Mouse (Mus musculus) neural tube, embryonic 15.5 days (tissue): Measurements from ENCODE around the gene Prune1. TPM values are rescaled to one million over a fixed set of nuclear protein-coding genes. Genes with fewer than 3 reads are reported as not detected.
A peak's percentile ranks its signal among the peaks of the same experiment; 100 is the strongest.

ENCODE experiments used
- ATAC-seq: fragments of 200-750 bp; cut with Nextera tagmentation; 2 replicates; pipeline ENCODE4 v1.8.0; 2017; ENCODE audit warnings: mild to moderate bottlenecking, moderate TSS enrichment, moderate library complexity; ENCODE audit not compliant: low FRiP score
- H3K27ac ChIP-seq: fragments of 300-500 bp; sonication (generic); replicated peaks from 2 replicates; pipeline ENCODE4 v1.5.1; 2015; ENCODE audit warnings: mild to moderate bottlenecking, inconsistent platforms
- H3K27me3 ChIP-seq: fragments of 300-500 bp; sonication (generic); replicated peaks from 2 replicates; pipeline ENCODE4 v1.6.1; 2015; ENCODE audit warnings: inconsistent platforms
- H3K36me3 ChIP-seq: fragments of 300-500 bp; sonication (generic); 2 replicates; pipeline ENCODE4 v1.6.1; 2015; ENCODE audit warnings: inconsistent platforms
- H3K4me1 ChIP-seq: fragments of 300-500 bp; sonication (generic); 2 replicates; pipeline ENCODE4 v1.6.1; 2015; ENCODE audit warnings: inconsistent platforms
- H3K4me2 ChIP-seq: fragments of 300-500 bp; sonication (generic); 2 replicates; pipeline ENCODE4 v1.6.1; 2015; ENCODE audit warnings: inconsistent platforms, mild to moderate bottlenecking, moderate library complexity
- H3K4me3 ChIP-seq: fragments of 300-500 bp; sonication (generic); replicated peaks from 2 replicates; pipeline ENCODE4 v1.5.1; 2015; ENCODE audit warnings: mild to moderate bottlenecking, inconsistent platforms
- H3K9ac ChIP-seq: fragments of 300-500 bp; sonication (generic); replicated peaks from 2 replicates; pipeline ENCODE4 v1.6.1; 2015; ENCODE audit warnings: mild to moderate bottlenecking, inconsistent platforms
- H3K9me3 ChIP-seq: fragments of 300-500 bp; sonication (generic); replicated peaks from 2 replicates; pipeline ENCODE4 v1.6.1; 2016; ENCODE audit warnings: inconsistent platforms
- WGBS: fragments of 180-500 bp; shearing (Covaris S2); methylation state at CpG from one replicate; pipeline ENCODE4 v1.1.7; 2015; ENCODE audit warnings: mixed read lengths; 5-methylcytosine and 5-hydroxymethylcytosine counted together
- polyA plus RNA-seq: library from polyadenylated mRNA; unstranded; fragments of >200 nt; fragmentation: Nextera tagmentation; extraction: Ambion mirVana; gene quantifications from 2 replicates; pipeline ENCODE4 v1.2.1, GENCODE M21; 2015

Prune1 gene
- polyA plus RNA-seq, 1 experiment from 2014 or later, result 61.7 TPM

DNA sequence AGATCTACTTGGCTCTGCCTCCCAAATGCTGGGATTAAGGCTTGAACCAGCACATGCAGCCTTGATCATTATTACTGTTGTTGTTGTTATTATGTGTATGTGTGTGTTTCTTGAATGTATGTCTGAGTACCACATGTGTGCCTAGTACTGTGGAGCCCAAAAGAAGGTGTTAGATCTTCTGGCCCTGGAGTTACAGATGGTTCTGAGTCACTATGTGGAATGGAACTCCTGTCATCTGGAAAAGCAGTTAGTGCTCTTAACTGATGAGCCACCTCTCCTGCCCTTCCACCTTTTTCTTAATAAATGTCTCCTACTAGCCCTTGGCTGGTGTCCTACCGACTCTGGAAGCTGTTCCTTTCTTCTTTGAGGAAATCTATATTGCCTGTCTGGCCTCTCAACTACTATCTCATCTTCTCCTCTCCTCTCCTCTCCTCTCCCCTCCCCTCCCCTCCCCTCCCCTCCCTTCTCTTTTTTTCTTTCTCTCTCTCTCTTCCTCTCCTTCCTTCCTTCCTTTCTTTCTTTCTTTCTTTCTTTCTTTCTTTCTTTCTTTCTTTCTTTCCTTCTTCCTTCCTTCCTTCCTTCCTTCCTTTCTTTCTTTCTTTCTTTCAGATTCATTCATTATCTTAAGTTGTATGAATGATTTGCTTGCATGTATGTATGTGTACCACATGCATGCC, 34.1 kb downstream of the Prune1 start:
- H3K27me3 ChIP-seq, result no peaks in the 10 kb centered on the region
- no peak for ATAC-seq
- no peaks in the 10 kb centered on the region for H3K4me1 ChIP-seq
- H3K27ac ChIP-seq, result no peak overlapping the region
- H3K9ac ChIP-seq, result no peak overlapping the region
- WGBS, result 76% methylated on average over 1 of the region's 1 CpGs
- H3K4me2 ChIP-seq, result no peak overlapping the region
- no peaks in the 10 kb centered on the region for H3K9me3 ChIP-seq
- peaks cover 21% of the 10 kb centered on the region for H3K36me3 ChIP-seq
- no peak overlapping the region for H3K4me3 ChIP-seq

DNA sequence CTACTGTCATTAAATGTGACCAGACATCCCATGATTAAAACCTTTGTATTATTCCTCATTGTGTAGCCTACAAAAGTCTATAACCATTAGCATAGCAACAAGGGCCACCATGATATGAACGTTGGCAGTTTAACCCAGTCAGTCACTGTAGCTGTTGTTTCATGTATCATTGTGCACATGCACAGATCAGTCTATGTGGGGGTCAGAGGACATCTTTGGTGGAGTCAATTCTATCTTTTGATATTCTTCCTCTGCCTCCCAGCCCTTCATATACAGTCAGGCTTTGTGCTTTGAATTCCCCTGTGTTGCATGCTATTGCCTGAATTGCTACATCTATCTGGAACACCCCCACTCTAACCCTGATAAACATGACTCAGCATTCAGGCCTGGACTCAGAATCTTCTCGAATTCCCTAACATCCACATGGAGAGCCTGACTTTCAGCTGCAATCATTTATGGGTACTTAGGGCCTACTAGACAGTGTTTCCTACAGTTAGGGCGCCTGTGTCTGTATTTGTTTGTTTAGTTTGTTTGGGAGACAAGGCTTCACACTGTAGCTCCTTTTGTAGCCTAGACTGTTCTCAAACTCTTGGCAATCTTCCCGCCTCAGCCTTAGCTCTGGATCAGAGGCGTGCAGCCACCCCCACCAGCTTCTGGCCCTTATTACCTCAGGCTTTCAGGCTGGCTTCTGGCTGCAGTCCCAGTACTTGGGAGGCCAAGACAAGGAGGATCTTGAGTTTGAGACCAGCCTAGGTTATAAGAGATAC, 35.2 kb downstream of the Prune1 start:
- Histone ChIP-seq H3K4me3 (no peak overlapping the region), H3K27ac (no peak overlapping the region), H3K9ac (no peak overlapping the region), H3K9me3 (no peaks in the 10 kb centered on the region), H3K4me1 (no peaks in the 10 kb centered on the region), H3K36me3 (peaks cover 20% of the 10 kb centered on the region), H3K27me3 (no peaks in the 10 kb centered on the region), H3K4me2 (no peak overlapping the region)
- WGBS, result 80% methylated on average over 5 of the region's 5 CpGs
- ATAC-seq, result no peak; the same call in 1 of the 2 replicates

DNA sequence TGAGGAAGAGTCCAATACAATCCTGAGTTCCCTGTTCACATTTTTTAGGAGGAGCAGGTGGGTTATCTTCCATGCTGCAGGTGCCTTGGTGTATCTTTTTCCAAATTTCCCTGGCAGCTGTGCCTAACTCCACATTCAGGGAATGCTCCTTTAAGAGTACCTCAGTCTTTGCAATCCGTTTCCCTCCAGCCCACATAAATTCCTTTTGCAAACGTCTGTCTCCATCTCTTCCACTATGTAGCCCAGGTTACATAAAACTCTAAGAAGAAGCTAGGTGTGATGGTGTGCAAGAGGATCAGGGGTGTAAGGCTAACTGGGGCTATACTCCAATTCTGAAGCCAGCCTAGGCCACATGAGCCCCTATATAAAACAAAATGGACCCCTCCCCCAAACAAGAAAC, 38.8 kb downstream of the Prune1 start:
- WGBS, result 81% methylated on average over 2 of the region's 2 CpGs
- no peak for ATAC-seq
- H3K36me3 ChIP-seq, result peaks cover 27% of the 10 kb centered on the region

DNA sequence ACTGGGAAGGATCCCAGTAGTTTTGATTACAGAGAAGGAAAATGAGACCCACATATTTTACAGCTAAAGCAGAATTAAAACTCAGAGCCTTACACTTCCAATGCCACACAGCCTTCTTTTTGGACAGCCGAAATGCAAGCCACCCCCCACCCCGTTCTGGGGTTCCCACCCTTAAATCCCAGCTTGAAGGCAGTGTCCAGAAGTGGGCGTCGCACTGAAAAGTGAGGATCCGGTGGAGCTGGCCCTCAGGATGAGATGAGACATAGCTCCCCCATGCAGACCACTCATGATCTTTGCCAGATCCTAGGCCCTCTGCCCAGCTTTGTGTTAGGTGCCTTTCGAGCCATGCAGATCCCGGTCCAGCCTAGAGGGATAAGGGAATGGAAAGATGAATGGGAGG, 40.4 kb downstream of the Prune1 start, which contains the start of gene Gm128:
Gm128 (minus strand) TSS at position 101 of the 400 bp plus-strand sequence.
- no peak within 1 kb of the TSS for H3K4me3 ChIP-seq
- H3K9me3 ChIP-seq, result no peaks in the 10 kb centered on the region
- no peak within 1 kb of the TSS for H3K27ac ChIP-seq
- peak within 1 kb of the TSS; percentile 16 for H3K4me2 ChIP-seq
- no peak for ATAC-seq
- peaks cover 42% of the 10 kb centered on the region for H3K36me3 ChIP-seq
- H3K4me1 ChIP-seq, result no peaks in the 10 kb centered on the region
- no peaks in the 10 kb centered on the region for H3K27me3 ChIP-seq
- WGBS, result 83% methylated on average over 7 of the region's 7 CpGs
- no peak within 1 kb of the TSS for H3K9ac ChIP-seq

More for the DNA sequence above, 38.8 kb downstream of the Prune1 start:
- H3K9ac ChIP-seq, result no peak overlapping the region
- no peak overlapping the region for H3K27ac ChIP-seq
- no peaks in the 10 kb centered on the region for H3K27me3 ChIP-seq
- no peaks in the 10 kb centered on the region for H3K4me1 ChIP-seq
- H3K4me2 ChIP-seq, result no peak overlapping the region
- H3K9me3 ChIP-seq, result no peaks in the 10 kb centered on the region
- no peak overlapping the region for H3K4me3 ChIP-seq

DNA sequence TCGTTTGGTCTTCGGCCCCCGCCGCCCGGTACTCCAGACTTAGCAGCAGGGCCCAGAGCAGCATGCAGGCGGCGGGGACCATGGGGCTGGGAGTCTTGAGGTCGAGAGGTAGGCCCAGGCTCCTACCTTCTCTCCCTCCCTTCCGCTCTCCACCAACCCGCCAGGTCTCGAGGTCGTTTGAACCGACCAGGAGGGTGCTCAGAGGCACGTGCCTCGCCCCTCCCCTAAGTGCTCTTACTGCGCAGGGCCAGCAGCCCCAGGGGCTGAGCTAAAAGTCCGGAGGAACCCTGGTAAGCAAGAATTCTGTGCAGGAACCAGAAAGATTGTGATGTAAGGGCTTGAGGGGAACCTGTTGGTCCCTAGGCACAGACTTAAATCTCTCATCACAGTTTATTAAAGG, 41.0 kb downstream of the Prune1 start:
- peaks cover 47% of the 10 kb centered on the region for H3K36me3 ChIP-seq
- no peaks in the 10 kb centered on the region for H3K4me1 ChIP-seq
- H3K9ac ChIP-seq, result no peak overlapping the region
- no peaks in the 10 kb centered on the region for H3K9me3 ChIP-seq
- H3K27ac ChIP-seq, result no peak overlapping the region
- ATAC-seq, result no peak
- H3K27me3 ChIP-seq, result no peaks in the 10 kb centered on the region
- no peak overlapping the region for H3K4me3 ChIP-seq
- H3K4me2 ChIP-seq, result peak overlapping the region; percentile 16
- 34% methylated on average over 17 of the region's 17 CpGs for WGBS

DNA sequence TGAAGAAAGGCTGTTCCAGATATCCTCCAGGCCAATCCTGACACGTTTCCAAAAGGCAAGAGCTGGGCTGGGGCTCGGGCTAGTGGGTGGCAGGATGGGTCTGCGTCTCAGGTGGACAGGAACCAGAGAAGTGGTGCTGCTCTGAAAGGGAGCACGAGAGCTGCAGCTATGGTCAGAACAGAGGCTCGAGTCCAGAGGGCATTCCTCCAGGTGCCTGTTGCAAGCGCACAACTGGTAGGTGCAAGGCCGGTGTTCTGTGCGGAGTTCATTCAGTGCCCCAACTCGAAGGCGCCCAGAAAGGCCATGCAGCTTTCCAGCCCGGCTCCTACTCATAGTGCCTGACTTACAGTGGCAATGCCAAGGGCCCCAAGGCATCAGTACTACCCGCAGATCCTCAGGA, 41.9 kb downstream of the Prune1 start:
- Histone ChIP-seq H3K4me1 (no peaks in the 10 kb centered on the region), H3K27ac (no peak overlapping the region), H3K36me3 (peaks cover 47% of the 10 kb centered on the region), H3K27me3 (no peaks in the 10 kb centered on the region), H3K4me3 (no peak overlapping the region), H3K9ac (no peak overlapping the region), H3K4me2 (no peak overlapping the region), H3K9me3 (no peaks in the 10 kb centered on the region)
- no peak for ATAC-seq
- 90% methylated on average over 12 of the region's 12 CpGs for WGBS

DNA sequence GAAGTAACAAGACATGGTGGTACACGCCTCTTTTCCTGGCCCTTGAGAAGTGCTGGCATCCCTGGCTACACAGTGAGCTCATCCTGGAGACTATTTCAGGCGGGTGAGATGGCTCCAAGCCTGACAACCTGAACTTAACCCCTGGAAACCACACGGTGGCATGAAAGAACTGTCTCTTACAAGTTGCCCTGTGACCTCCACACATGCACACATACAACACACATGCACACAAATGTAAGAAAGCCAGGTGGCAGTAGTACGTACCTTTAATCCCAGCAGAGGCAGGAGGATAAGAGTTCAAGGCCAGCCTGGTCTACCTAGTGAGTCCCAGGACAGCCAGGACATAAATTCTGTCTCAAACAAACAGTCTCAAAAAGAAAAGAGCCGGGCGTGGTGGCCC, 42.9 kb downstream of the Prune1 start:
- H3K9ac ChIP-seq, result no peak overlapping the region
- no peak for ATAC-seq
- no peak overlapping the region for H3K4me3 ChIP-seq
- no peaks in the 10 kb centered on the region for H3K9me3 ChIP-seq
- H3K4me1 ChIP-seq, result no peaks in the 10 kb centered on the region
- no peak overlapping the region for H3K27ac ChIP-seq
- peaks cover 49% of the 10 kb centered on the region for H3K36me3 ChIP-seq
- no peaks in the 10 kb centered on the region for H3K27me3 ChIP-seq
- WGBS, result 92% methylated on average over 6 of the region's 6 CpGs
- no peak overlapping the region for H3K4me2 ChIP-seq

DNA sequence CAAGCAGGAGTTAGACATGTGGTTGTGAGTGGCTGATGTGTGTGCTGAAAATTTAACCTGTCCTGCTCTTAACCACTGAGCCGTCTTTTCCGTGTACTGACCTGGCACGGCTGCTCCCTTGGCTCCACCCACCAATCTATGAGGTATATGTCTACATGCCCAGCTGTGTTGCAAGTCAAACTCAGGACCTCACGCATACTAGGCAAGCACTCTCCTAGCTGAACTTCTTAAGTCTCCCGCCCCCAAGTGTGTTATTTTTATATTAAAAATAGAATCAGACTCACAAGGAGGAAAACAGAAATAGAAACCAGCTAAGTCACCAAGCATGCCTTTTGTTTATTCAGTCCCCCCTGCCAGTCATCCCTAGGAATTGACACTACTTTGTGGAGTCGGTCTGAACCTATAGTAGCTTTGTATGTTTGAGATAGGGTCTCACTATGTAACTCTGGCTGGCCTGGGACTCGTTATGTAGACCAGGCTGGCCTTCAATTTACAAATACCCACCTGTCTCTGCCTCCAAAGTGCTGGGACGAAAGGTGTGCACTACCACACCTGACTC, 44.3 kb downstream of the Prune1 start:
- Histone ChIP-seq H3K9ac (no peak overlapping the region), H3K27ac (no peak overlapping the region), H3K9me3 (no peaks in the 10 kb centered on the region), H3K4me3 (no peak overlapping the region), H3K4me2 (no peak overlapping the region), H3K4me1 (0 out of 2 replicates have a peak, but pooled peaks cover 7% of the 10 kb centered on the region), H3K27me3 (no peaks in the 10 kb centered on the region), H3K36me3 (peaks cover 59% of the 10 kb centered on the region)
- WGBS, result 91% methylated on average over 8 of the region's 8 CpGs
- no peak for ATAC-seq

DNA sequence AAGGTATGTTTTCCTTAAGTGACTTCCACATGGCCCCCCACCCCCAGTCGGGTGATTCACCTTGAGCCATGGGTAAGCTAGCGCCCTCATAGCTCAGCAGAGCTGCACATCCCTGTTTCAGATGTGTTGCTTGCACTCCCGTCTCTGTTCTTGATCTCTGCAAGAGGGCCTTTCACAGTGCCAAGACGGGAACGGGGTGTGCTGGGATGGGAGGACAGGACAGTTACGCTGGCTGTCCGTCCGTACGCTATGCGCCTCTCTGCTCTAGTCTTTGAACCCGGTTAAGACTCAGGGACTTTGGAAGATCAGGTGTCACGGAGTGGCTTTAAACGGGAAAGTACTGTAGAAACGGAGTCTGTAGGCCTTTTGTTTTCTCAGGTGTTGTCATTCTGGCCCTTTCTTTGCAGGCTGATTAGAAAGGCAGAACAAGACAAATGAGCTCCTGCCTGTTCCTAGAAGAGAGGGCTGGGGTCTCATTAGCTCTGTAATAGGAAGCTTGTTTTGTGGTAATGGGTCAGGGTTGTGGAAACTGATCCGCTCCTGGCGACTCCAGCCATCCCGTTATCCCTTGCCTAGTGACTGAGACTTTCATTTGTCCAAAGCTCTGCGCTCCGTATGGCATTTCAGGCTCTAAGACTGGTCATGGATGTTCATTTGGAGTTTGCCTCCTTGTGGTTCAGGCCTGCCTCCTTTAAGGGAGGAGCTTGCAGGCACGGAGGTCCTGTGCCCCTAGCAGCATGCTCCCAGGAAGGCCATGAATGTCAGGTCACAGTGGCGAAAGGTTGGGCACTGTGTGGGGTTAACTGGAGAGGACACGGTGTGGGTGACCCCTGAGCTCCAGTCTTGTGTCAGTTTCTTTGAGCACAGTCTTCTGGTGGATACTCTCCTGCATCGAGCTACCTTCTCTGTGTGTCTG, 46.2 kb downstream of the Prune1 start:
- H3K4me1 ChIP-seq, result peaks cover 23% of the 10 kb centered on the region
- H3K4me3 ChIP-seq, result no peak overlapping the region
- no peaks in the 10 kb centered on the region for H3K27me3 ChIP-seq
- H3K36me3 ChIP-seq, result peaks cover 70% of the 10 kb centered on the region
- H3K27ac ChIP-seq, result no peak overlapping the region
- WGBS, result 84% methylated on average over 23 of the region's 23 CpGs
- H3K9ac ChIP-seq, result no peak overlapping the region
- H3K9me3 ChIP-seq, result no peaks in the 10 kb centered on the region
- H3K4me2 ChIP-seq, result no peak overlapping the region
- no peak for ATAC-seq

DNA sequence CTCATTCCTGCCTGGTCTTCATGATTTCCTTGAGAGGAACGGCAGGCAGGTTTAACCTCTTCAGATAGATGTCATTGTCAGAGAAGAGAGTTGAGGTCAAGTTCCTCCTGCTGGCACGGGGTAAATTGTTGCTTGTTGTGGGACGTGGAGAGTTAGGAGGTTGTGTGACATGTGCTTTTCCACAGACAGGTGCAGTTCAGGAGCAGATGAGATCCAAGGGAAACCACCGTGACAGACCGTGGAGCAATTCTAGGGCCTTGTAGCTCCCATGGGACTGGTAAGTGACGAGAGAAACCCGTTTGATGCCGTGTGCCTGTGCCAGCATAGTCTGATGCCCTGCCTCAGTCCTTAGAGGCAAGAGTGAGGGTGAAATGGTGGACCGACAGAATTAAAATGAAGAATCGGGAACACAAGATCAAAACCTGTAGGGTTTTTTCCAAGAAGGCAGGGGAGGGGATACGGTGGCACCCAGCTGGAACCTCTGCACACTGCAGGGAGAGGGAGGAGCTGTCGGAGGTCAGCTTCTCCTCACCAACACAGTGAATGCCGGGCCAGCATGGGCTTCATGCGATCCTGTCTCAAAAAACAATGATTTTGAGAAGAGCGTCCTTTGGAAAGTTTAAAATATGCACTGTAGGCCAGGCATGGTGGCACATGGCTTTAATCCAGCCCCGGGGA, 48.4 kb downstream of the Prune1 start:
- H3K9me3 ChIP-seq, result no peaks in the 10 kb centered on the region
- WGBS, result 71% methylated on average over 16 of the region's 16 CpGs
- H3K27ac ChIP-seq, result no peak overlapping the region
- no peak overlapping the region for H3K4me2 ChIP-seq
- peaks cover 37% of the 10 kb centered on the region for H3K4me1 ChIP-seq
- no peak overlapping the region for H3K9ac ChIP-seq
- H3K27me3 ChIP-seq, result no peaks in the 10 kb centered on the region
- peaks cover 67% of the 10 kb centered on the region for H3K36me3 ChIP-seq
- no peak overlapping the region for H3K4me3 ChIP-seq
- ATAC-seq, result no peak

DNA sequence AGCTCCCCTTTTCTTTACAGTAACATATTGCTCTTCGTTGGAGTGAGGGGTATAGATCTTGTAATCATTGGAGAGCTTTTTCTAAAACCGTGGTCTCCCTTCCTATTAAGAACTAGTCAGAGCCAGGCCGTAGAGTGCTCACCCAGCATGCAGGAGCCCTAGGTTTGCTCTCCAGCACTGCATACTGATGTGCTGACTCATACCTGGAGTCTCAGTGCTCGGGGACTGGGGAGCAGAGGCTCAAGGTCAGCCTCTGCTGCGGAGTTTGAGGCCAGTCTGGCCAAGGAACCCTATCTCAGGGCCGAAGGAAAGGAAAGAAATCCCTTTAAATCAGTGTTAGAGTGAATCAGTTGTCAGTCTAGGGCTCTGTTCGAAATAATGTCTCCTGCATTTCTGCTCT, 49.1 kb downstream of the Prune1 start:
- peaks cover 37% of the 10 kb centered on the region for H3K4me1 ChIP-seq
- H3K36me3 ChIP-seq, result peaks cover 60% of the 10 kb centered on the region
- no peaks in the 10 kb centered on the region for H3K27me3 ChIP-seq
- H3K4me2 ChIP-seq, result no peak overlapping the region
- no peaks in the 10 kb centered on the region for H3K9me3 ChIP-seq
- no peak overlapping the region for H3K9ac ChIP-seq
- ATAC-seq, result no peak
- H3K4me3 ChIP-seq, result no peak overlapping the region
- no peak overlapping the region for H3K27ac ChIP-seq
- 91% methylated on average over 7 of the region's 7 CpGs for WGBS
